Mouse (Mus musculus): Measurements from ENCODE around the gene Map4k3. TPM values are rescaled to one million over a fixed set of nuclear protein-coding genes. Genes with fewer than 3 reads are reported as not detected.

Gene Map4k3
- polyA plus RNA-seq, 1 experiment from 2014 or later, result 38.2 TPM

DNA sequence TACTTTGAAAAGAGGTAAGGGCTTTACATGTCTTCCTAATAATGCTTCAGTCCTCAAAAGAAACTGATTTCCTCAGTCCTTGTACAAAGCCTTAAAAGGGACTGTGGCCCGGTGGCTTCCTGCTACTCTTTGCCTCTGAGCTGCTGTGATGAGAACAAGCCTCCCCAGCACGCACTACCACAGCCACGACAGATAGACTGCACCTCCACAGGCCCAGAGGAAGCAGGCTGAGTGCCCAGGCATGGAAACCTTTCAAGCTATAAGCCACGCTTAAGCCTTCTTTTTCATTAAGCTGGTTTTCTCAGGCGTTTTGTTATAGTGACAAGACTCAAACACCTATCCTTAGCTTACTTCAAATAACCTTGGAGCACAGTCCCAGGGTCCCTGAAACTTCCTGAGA lies 10.0 kb downstream of the Map4k3 start:
- no peaks in the 10 kb centered on the region for H3K27me3 ChIP-seq (ENCODE audit: control insufficient read depth, insufficient read depth, low read length)
- H3K4me3 ChIP-seq (replicated peaks; ENCODE audit: low read length), result no peak overlapping the region
- no peak overlapping the region for H3K9ac ChIP-seq
- H3K9me3 ChIP-seq (ENCODE audit: control insufficient read depth, low read length), result no peaks in the 10 kb centered on the region
- WGBS, result 81% methylated on average over 5 of the region's 5 CpGs
- no peak for ATAC-seq (ENCODE audit: low FRiP score)
- H3K36me3 ChIP-seq (replicated peaks; ENCODE audit: control insufficient read depth, insufficient read depth), result no peaks in the 10 kb centered on the region
- peaks cover 23% of the 10 kb centered on the region for H3K4me1 ChIP-seq (replicated peaks; ENCODE audit: control insufficient read depth, insufficient read depth, low read length)
- no peak for DNase-seq (ENCODE audit: low spot score)
- H3K4me2 ChIP-seq (replicated peaks), result no peak overlapping the region
- H3K27ac ChIP-seq, result no peak overlapping the region

- no peaks in the 10 kb centered on the region for H3K36me3 ChIP-seq (replicated peaks; ENCODE audit: control insufficient read depth, insufficient read depth)
- WGBS, result 96% methylated on average over 5 of the region's 5 CpGs
- no peaks in the 10 kb centered on the region for H3K9me3 ChIP-seq (ENCODE audit: control insufficient read depth, low read length)
- H3K4me2 ChIP-seq (replicated peaks), result no peak overlapping the region
- no peak overlapping the region for H3K27ac ChIP-seq
- no peak for ATAC-seq (ENCODE audit: low FRiP score)
- H3K4me3 ChIP-seq (replicated peaks; ENCODE audit: low read length), result no peak overlapping the region
- H3K9ac ChIP-seq, result no peak overlapping the region
- H3K4me1 ChIP-seq (replicated peaks; ENCODE audit: control insufficient read depth, insufficient read depth, low read length), result peaks cover 18% of the 10 kb centered on the region
- H3K27me3 ChIP-seq (ENCODE audit: control insufficient read depth, insufficient read depth, low read length), result no peaks in the 10 kb centered on the region
- DNase-seq (ENCODE audit: low spot score), result no peak
These were observed 14.7 kb downstream of the Map4k3 start for GRCm38 (mm10) chr17:80713588-80713987.

DNA sequence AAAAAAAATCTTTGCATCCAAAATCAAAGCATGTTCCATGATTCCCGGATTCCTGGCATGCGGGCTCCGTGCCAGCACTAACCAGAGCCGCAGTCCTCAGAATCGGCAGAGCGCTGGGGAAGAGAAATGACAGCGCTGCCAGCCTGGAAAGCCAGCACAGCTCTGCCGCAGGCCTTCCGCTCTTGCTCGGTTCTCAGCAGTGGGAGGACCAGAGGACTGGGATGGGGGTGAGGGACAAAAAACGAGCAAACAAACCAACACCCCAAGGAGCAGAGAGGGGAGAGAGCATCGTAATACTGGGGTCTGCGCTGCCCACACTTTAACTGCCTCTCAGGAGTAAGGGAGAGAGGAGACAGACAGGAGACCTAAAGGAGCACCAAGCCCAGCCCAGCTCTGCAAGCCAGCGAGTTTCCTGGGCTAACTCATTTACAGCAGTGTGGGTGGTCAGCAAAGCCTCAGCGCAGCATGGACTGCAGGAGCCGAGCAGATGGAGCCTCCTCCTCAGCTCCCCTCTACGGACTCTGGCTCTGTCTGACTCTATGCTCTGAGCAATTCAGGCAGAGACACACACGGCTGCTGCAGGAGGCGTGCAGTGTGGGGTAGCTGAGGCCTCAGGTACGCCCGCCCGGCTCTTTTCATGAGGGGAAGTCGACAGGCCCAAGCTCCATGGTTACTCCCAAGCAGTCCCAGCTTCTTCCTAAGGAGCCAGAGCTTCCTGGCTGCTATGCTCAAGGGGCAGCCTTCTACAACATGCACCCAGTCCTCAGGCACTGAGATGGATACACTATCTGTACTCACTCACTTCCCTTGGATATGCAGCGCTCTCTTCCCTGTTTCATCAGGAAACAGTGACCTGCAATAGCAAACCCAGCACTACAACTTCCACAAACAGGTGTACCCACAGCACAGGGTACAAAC lies 18.1 kb downstream of the Map4k3 start:
- DNase-seq (ENCODE audit: low spot score) (peak; percentile 50), ATAC-seq (ENCODE audit: low FRiP score) (peak; percentile 86)
- Histone ChIP-seq H3K9me3 (ENCODE audit: control insufficient read depth, low read length) (no peaks in the 10 kb centered on the region), H3K4me1 (replicated peaks; ENCODE audit: control insufficient read depth, insufficient read depth, low read length) (peaks cover 33% of the 10 kb centered on the region), H3K27me3 (ENCODE audit: control insufficient read depth, insufficient read depth, low read length) (no peaks in the 10 kb centered on the region), H3K4me3 (replicated peaks; ENCODE audit: low read length) (0 out of 2 replicates have a peak overlapping the region, but pooled peaks have one; percentile 3), H3K27ac (peak overlapping the region; percentile 82), H3K9ac (peak overlapping the region; percentile 55), H3K4me2 (replicated peaks) (peak overlapping the region; percentile 50), H3K36me3 (replicated peaks; ENCODE audit: control insufficient read depth, insufficient read depth) (no peaks in the 10 kb centered on the region)
- 18% methylated on average over 24 of the region's 24 CpGs for WGBS

DNA sequence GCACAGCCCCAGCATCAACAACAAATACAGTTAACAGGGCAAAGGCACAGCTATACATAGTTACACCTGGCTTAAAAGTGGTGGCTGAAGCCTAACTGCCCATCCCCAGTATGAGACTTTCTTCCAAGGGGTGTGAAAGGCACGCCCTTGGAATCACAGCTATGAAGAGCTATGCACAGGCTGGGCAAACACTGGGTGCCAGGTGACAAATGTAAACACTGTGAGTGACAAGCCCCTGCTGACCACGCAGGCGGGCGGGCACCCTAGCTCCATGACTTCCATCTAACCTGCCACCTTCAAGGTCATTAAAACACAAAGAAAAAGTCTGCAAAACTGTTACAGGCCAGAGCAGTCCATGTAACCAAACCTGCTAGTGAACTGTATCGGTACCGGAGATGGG lies 19.5 kb downstream of the Map4k3 start:
- H3K27ac ChIP-seq, result no peak overlapping the region
- H3K27me3 ChIP-seq (ENCODE audit: control insufficient read depth, insufficient read depth, low read length), result no peaks in the 10 kb centered on the region
- ATAC-seq (ENCODE audit: low FRiP score), result no peak
- no peak overlapping the region for H3K4me2 ChIP-seq (replicated peaks)
- WGBS, result 87% methylated on average over 6 of the region's 6 CpGs
- H3K36me3 ChIP-seq (replicated peaks; ENCODE audit: control insufficient read depth, insufficient read depth), result no peaks in the 10 kb centered on the region
- no peak overlapping the region for H3K9ac ChIP-seq
- no peak for DNase-seq (ENCODE audit: low spot score)
- no peak overlapping the region for H3K4me3 ChIP-seq (replicated peaks; ENCODE audit: low read length)
- H3K4me1 ChIP-seq (replicated peaks; ENCODE audit: control insufficient read depth, insufficient read depth, low read length), result peaks cover 34% of the 10 kb centered on the region
- H3K9me3 ChIP-seq (ENCODE audit: control insufficient read depth, low read length), result no peaks in the 10 kb centered on the region

DNA sequence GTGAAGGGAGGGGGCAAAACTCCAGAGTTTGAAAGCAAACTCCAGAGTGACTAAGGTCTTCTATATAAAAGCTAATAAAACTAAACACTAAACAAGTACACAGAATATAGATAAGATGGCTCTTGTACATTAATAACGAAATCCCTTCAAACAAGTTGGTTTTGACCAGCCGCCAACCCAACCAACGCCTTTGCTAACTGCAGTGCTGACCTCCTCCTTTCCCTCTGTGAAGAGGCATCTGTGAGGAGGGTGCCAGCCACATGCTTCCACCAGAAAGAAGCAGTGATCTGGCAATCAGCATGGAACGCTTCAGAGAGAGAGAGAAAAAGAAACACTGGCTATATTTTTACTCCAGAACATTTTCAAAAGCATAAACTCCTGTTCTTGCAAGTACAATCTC lies 21.1 kb downstream of the Map4k3 start:
- Histone ChIP-seq H3K27ac (no peak overlapping the region), H3K4me1 (replicated peaks; ENCODE audit: control insufficient read depth, insufficient read depth, low read length) (peaks cover 34% of the 10 kb centered on the region), H3K36me3 (replicated peaks; ENCODE audit: control insufficient read depth, insufficient read depth) (no peaks in the 10 kb centered on the region), H3K9me3 (ENCODE audit: control insufficient read depth, low read length) (no peaks in the 10 kb centered on the region), H3K4me3 (replicated peaks; ENCODE audit: low read length) (no peak overlapping the region), H3K9ac (no peak overlapping the region), H3K27me3 (ENCODE audit: control insufficient read depth, insufficient read depth, low read length) (no peaks in the 10 kb centered on the region), H3K4me2 (replicated peaks) (no peak overlapping the region)
- WGBS, result 73% methylated on average over 4 of the region's 4 CpGs
- ATAC-seq (ENCODE audit: low FRiP score) (no peak), DNase-seq (ENCODE audit: low spot score) (no peak)

GRCm38 (mm10) chr17:80706608-80707007 lies 21.7 kb downstream of the Map4k3 start:
- Histone ChIP-seq H3K4me2 (replicated peaks) (no peak overlapping the region), H3K4me1 (replicated peaks; ENCODE audit: control insufficient read depth, insufficient read depth, low read length) (peaks cover 34% of the 10 kb centered on the region), H3K4me3 (replicated peaks; ENCODE audit: low read length) (no peak overlapping the region), H3K9me3 (ENCODE audit: control insufficient read depth, low read length) (no peaks in the 10 kb centered on the region), H3K9ac (no peak overlapping the region), H3K27me3 (ENCODE audit: control insufficient read depth, insufficient read depth, low read length) (no peaks in the 10 kb centered on the region), H3K36me3 (replicated peaks; ENCODE audit: control insufficient read depth, insufficient read depth) (no peaks in the 10 kb centered on the region), H3K27ac (no peak overlapping the region)
- 70% methylated on average over 6 of the region's 6 CpGs for WGBS
- no peak for ATAC-seq (ENCODE audit: low FRiP score)
- no peak for DNase-seq (ENCODE audit: low spot score)

DNA sequence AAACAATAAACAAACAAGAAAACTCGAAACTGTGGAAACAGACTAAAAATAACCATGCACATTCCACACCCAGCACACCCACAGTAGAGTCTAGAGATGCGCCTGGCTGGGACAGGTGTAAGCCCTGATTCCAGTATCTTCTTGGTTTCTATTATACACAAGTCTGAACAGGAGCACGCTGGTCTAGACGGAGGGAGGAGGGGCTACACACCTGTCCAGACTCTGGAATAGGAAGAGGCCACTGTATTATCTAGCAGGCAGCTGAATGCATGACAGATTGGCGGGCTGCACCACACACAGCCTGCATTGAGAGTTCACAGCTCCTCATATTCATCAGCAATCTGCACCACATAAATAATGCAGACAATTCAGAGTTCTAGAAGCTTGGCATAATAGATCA lies 26.6 kb downstream of the Map4k3 start:
- ATAC-seq (ENCODE audit: low FRiP score) (no peak), DNase-seq (ENCODE audit: low spot score) (no peak)
- Histone ChIP-seq H3K9ac (no peak overlapping the region), H3K27ac (no peak overlapping the region), H3K4me1 (replicated peaks; ENCODE audit: control insufficient read depth, insufficient read depth, low read length) (peaks cover 38% of the 10 kb centered on the region), H3K36me3 (replicated peaks; ENCODE audit: control insufficient read depth, insufficient read depth) (no peaks in the 10 kb centered on the region), H3K4me3 (replicated peaks; ENCODE audit: low read length) (no peak overlapping the region), H3K27me3 (ENCODE audit: control insufficient read depth, insufficient read depth, low read length) (no peaks in the 10 kb centered on the region), H3K9me3 (ENCODE audit: control insufficient read depth, low read length) (no peaks in the 10 kb centered on the region), H3K4me2 (replicated peaks) (no peak overlapping the region)
- WGBS, result 67% methylated on average over 5 of the region's 5 CpGs

DNA sequence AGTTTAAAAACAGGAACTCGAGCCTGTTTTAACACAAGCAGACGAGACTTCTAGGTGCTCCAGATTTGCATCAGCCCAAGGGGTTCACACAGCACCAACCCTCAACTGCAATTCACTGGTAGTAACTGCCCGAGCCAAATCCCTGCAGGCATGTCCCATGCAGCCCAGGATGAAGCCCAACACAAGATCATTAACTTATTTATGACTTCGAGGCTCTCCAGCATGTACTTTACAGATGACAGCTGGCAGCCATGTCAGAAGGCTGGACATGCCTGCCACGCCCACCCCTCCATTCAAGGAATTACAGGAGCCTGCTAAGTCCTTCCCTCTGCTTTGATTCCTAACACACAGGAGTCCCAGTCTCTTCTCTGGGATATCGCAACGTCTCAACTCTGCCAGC lies 29.4 kb downstream of the Map4k3 start:
- no peak for ATAC-seq (ENCODE audit: low FRiP score)
- peaks cover 30% of the 10 kb centered on the region for H3K4me1 ChIP-seq (replicated peaks; ENCODE audit: control insufficient read depth, insufficient read depth, low read length)
- no peaks in the 10 kb centered on the region for H3K9me3 ChIP-seq (ENCODE audit: control insufficient read depth, low read length)
- H3K4me3 ChIP-seq (replicated peaks; ENCODE audit: low read length), result no peak overlapping the region
- no peaks in the 10 kb centered on the region for H3K36me3 ChIP-seq (replicated peaks; ENCODE audit: control insufficient read depth, insufficient read depth)
- no peak for DNase-seq (ENCODE audit: low spot score)
- H3K9ac ChIP-seq, result no peak overlapping the region
- H3K27ac ChIP-seq, result no peak overlapping the region
- WGBS, result 42% methylated on average over 7 of the region's 7 CpGs
- no peak overlapping the region for H3K4me2 ChIP-seq (replicated peaks)
- no peaks in the 10 kb centered on the region for H3K27me3 ChIP-seq (ENCODE audit: control insufficient read depth, insufficient read depth, low read length)

GRCm38 (mm10) chr17:80698191-80698901 lies 29.9 kb downstream of the Map4k3 start:
- Histone ChIP-seq H3K27me3 (ENCODE audit: control insufficient read depth, insufficient read depth, low read length) (no peaks in the 10 kb centered on the region), H3K9me3 (ENCODE audit: control insufficient read depth, low read length) (no peaks in the 10 kb centered on the region), H3K27ac (peak overlapping the region; percentile 28; the same call in 1 of the 2 replicates), H3K4me3 (replicated peaks; ENCODE audit: low read length) (no peak overlapping the region), H3K36me3 (replicated peaks; ENCODE audit: control insufficient read depth, insufficient read depth) (no peaks in the 10 kb centered on the region), H3K9ac (no peak overlapping the region), H3K4me2 (replicated peaks) (no peak overlapping the region), H3K4me1 (replicated peaks; ENCODE audit: control insufficient read depth, insufficient read depth, low read length) (peaks cover 31% of the 10 kb centered on the region)
- ATAC-seq (ENCODE audit: low FRiP score) (no peak), DNase-seq (ENCODE audit: low spot score) (no peak)
- 64% methylated on average over 12 of the region's 12 CpGs for WGBS

Measured in hindbrain, embryonic 14.5 days (tissue).